Mouse (Mus musculus) liver, embryonic 11.5 days (tissue): ENCODE measurements around the gene Pex7. TPM values are rescaled to one million over a fixed set of nuclear protein-coding genes. Genes with fewer than 3 reads are reported as not detected.
A peak's percentile ranks its signal among the peaks of the same experiment; 100 is the strongest.

Source experiments
- ATAC-seq: fragments of 200-750 bp; cut with Nextera tagmentation; replicated peaks from 2 replicates; pipeline ENCODE4 v1.8.0; 2017; ENCODE audit warnings: moderate number of reproducible peaks, mild to moderate bottlenecking, moderate TSS enrichment, moderate library complexity; ENCODE audit not compliant: low FRiP score
- DNase-seq: peaks from one replicate; pipeline ENCODE4 v3.0.0-alpha.2; 2017; ENCODE audit warnings: low spot score
- H3K27ac ChIP-seq: fragments of 300-500 bp; sonication (generic); 2 replicates; pipeline ENCODE4 v1.5.1; 2014; ENCODE audit warnings: mild to moderate bottlenecking, low read depth, low read length, control low read depth
- H3K27me3 ChIP-seq: fragments of 300-500 bp; sonication (generic); replicated peaks from 2 replicates; pipeline ENCODE4 v1.6.1; 2014; ENCODE audit warnings: low read length, mixed read lengths; ENCODE audit not compliant: control insufficient read depth, insufficient read depth
- H3K36me3 ChIP-seq: fragments of 300-500 bp; sonication (generic); 2 replicates; pipeline ENCODE4 v1.6.1; 2014; ENCODE audit warnings: mild to moderate bottlenecking, low read length, moderate library complexity, mixed read lengths; ENCODE audit not compliant: control insufficient read depth, insufficient read depth
- H3K4me1 ChIP-seq: fragments of 300-500 bp; sonication (generic); replicated peaks from 2 replicates; pipeline ENCODE4 v1.6.1; 2014; ENCODE audit warnings: low read length, mixed read lengths; ENCODE audit not compliant: control insufficient read depth, insufficient read depth
- H3K4me2 ChIP-seq: fragments of 300-500 bp; sonication (generic); 2 replicates; pipeline ENCODE4 v1.6.1; 2014; ENCODE audit warnings: mild to moderate bottlenecking, control low read depth, moderate library complexity
- H3K4me3 ChIP-seq: fragments of 300-500 bp; sonication (generic); 2 replicates; pipeline ENCODE4 v1.5.1; 2014; ENCODE audit warnings: low read depth, low read length, control low read depth
- H3K9ac ChIP-seq: fragments of 300-500 bp; sonication (generic); 2 replicates; pipeline ENCODE4 v1.6.1; 2014; ENCODE audit warnings: low read depth, low read length, control low read depth
- H3K9me3 ChIP-seq: fragments of 300-500 bp; sonication (generic); 2 replicates; pipeline ENCODE4 v1.6.1; 2016; ENCODE audit warnings: low read length, inconsistent platforms, mixed read lengths; ENCODE audit not compliant: control insufficient read depth
- WGBS: fragments of 180-500 bp; shearing (Covaris S2); extraction: QIAGEN DNeasy Blood & Tissue Kit; methylation state at CpG from one replicate; pipeline ENCODE4 v1.1.7; 2014; 5-methylcytosine and 5-hydroxymethylcytosine counted together
- polyA plus RNA-seq: library from polyadenylated mRNA; unstranded; fragments of >200 nt; fragmentation: Nextera tagmentation; extraction: Ambion mirVana; gene quantifications from 2 replicates; pipeline ENCODE4 v1.2.1, GENCODE M21; 2014

Gene Pex7
- polyA plus RNA-seq, 1 experiment from 2014 or later, result 40.8 TPM

DNA sequence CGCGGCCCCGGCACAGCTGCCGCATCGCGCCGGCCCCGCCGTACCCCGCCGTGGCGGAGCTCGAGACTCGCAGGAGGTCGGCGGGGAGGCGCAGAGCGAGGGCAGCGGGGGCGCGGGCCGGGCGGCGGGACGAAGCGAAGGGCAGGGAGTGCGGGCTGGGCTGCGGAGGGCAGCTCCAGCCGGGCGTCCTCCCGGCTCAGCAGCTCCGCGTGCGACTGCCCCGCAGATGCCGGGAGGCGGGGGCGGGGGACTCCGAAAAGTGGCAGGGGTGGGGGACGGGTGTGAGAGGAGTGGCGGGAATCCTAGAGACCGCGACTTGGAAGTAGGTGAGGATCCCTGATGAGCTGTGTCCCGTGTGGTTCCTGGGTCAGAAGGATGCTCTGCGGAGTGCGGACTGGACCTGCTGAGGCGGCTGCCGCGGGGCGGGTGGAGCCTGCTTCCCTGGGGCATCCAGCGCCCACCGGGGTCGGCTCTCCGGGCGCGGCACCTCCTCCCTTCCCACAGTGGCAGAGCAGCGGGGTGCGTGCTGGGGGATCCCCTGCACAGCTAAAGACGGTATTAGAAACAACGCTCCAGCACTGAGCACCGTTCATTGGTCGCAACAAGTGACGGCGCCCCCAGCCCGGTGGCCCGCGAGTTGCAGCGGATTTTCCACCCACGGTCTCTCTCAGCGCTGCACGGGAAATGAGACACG lies 56.3 kb downstream of the Pex7 start, which contains the start of gene Slc35d3:
TSS of gene Slc35d3 (minus strand) at position 462 of the 694 bp plus-strand sequence.
- Histone ChIP-seq H3K4me1 (peaks cover 17% of the 10 kb centered on the region), H3K27ac (peak within 1 kb of the TSS; percentile 49), H3K9ac (peak within 1 kb of the TSS; percentile 65), H3K9me3 (no peaks in the 10 kb centered on the region), H3K4me3 (peak within 1 kb of the TSS; percentile 59), H3K27me3 (peaks cover 49% of the 10 kb centered on the region), H3K4me2 (peak within 1 kb of the TSS; percentile 91), H3K36me3 (no peaks in the 10 kb centered on the region)
- DNase-seq (peak; percentile 66), ATAC-seq (0 out of 2 replicates have a peak, but pooled peaks have one; percentile 21)
- under 1% methylated on average over 68 of the region's 72 CpGs for WGBS

DNA sequence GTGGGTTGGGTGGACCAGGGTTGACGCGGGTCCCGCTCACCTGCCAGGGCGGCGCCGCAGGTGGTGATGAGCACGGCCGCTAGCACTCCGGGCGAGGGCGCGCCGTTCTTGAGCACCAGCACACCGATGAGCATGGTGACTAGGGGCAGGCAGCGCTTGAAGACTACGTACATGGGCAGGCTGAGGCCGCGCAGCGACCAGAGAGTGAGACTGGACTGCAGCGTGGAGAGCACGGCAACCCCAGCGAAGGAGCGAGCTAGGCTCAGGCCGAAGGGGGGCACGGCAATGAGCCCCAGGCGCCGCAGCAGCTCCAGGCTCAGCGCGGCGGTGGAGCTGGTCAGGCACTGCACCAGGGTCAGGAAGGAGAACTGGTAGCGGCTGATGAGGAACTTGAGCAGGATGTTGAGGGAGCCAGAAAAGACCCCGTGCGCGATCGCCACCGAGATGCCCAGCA lies 56.9 kb downstream of the Pex7 start:
- H3K36me3 ChIP-seq, result no peaks in the 10 kb centered on the region
- H3K9ac ChIP-seq, result peak overlapping the region; percentile 65
- no peaks in the 10 kb centered on the region for H3K9me3 ChIP-seq
- peak; percentile 65 for DNase-seq
- peak overlapping the region; percentile 91 for H3K4me2 ChIP-seq
- under 1% methylated on average over 36 of the region's 36 CpGs for WGBS
- ATAC-seq, result peak; percentile 32; the same call in 1 of the 2 replicates
- H3K4me1 ChIP-seq, result peaks cover 17% of the 10 kb centered on the region
- H3K4me3 ChIP-seq, result peak overlapping the region; percentile 59
- peaks cover 49% of the 10 kb centered on the region for H3K27me3 ChIP-seq
- H3K27ac ChIP-seq, result peak overlapping the region; percentile 49

DNA sequence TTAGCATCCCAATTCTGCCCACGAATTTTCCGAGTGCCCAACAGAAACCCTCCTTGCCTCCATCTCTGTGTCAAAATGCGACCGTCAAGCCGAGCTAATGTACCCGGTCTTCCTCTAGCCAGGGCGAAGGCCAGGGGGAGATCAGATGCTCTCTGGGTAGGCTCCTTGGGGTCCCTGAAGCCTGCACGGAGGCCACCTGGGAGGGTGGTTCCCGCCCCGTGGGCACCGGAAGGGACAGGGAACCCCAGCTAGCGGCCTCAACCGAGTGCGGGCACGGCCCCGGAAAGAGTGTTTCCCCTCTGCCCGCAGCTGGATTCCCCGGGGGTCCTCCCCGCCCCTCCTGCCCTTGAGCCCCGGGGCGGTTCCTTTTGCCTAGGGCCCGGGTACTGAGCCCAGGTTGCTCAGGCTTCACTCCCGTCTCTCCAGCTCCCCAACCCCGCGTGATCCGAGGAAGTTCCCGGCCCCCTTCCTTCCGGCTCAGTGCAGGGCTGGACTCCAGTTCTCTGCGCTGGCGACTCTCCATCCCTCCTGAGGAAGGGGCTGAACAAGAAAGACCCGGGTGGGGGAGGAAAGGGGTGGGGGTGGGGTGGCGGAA lies 57.6 kb downstream of the Pex7 start:
- Histone ChIP-seq H3K9ac (peak overlapping the region; percentile 63), H3K27ac (peak overlapping the region; percentile 38; the same call in 1 of the 2 replicates), H3K27me3 (peaks cover 49% of the 10 kb centered on the region), H3K4me2 (peak overlapping the region; percentile 91), H3K9me3 (no peaks in the 10 kb centered on the region), H3K4me3 (peak overlapping the region; percentile 59), H3K36me3 (no peaks in the 10 kb centered on the region), H3K4me1 (peaks cover 17% of the 10 kb centered on the region)
- peak; percentile 60 for DNase-seq
- WGBS, result 1% methylated on average over 32 of the region's 32 CpGs
- ATAC-seq, result peak; percentile 69

DNA sequence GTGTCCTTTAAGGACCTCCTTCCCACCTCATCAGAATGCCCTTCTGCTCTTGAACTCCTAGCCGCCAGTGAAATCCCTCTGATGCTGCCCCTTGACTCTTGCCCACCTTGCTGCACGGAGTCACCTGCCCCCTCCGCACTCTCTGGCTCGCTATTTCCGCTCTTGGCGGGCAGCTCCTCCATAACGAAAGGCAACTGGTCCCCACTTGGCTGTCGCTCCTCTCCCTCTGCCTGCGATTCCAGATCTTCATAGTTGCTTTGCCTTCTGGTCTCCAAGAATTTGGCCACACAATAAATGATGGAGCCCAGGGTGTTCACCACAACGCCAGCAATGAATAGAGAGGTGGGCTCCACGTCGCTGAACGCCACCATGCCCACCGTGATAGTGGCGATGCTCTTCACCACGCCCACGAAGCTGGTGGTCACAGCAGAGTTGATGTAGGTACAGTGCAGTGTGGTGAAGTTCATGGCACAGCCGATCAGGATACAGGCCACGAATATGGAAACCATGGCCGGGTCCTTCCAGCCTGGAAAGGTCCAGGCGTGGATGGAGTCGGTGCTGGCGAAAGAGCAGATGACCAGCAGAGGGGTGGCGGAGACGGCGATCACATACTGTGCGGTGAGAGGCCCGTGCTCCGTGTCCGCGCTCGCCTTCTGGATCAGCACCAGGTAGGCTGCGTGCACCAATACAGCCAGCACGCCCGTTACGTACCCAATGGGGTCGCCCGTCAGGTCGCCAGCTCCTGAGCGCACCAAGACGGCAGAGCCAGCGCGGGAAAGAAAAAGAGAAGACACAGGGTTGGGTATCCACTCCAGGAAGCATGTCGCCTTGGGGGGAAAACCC lies 58.3 kb downstream of the Pex7 start:
- peak overlapping the region; percentile 91 for H3K4me2 ChIP-seq
- DNase-seq (peak; percentile 50), ATAC-seq (peak; percentile 26; the same call in 1 of the 2 replicates)
- H3K36me3 ChIP-seq, result no peaks in the 10 kb centered on the region
- H3K4me1 ChIP-seq, result peaks cover 17% of the 10 kb centered on the region
- H3K27ac ChIP-seq, result peak overlapping the region; percentile 48; the same call in 1 of the 2 replicates
- H3K9ac ChIP-seq, result peak overlapping the region; percentile 63
- peaks cover 49% of the 10 kb centered on the region for H3K27me3 ChIP-seq
- H3K9me3 ChIP-seq, result no peaks in the 10 kb centered on the region
- 3% methylated on average over 44 of the region's 44 CpGs for WGBS
- peak overlapping the region; percentile 59 for H3K4me3 ChIP-seq

DNA sequence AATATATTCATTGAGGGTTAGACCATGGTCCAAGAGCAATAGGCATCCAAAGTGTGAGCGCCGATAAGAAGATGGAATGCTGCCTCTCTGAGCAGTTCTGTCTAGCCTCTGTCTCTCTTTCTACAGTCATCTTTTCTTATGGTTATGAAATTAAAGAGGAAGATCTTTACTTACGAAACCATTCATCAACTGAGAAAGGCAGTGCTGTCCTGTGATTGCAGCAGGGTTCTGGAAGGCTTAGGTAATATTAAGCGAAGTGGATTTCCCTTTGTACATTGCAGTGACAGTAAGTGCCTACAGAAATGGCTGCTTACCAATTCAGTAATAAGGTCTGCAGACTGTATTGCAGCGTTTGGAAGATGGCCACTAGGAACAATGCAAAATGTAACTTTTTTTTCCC lies 67.7 kb downstream of the Pex7 start:
- H3K27ac ChIP-seq, result no peak overlapping the region
- 84% methylated on average over 5 of the region's 5 CpGs for WGBS
- no peak for ATAC-seq
- no peak overlapping the region for H3K4me3 ChIP-seq
- H3K9me3 ChIP-seq, result no peaks in the 10 kb centered on the region
- no peak overlapping the region for H3K9ac ChIP-seq
- no peaks in the 10 kb centered on the region for H3K36me3 ChIP-seq
- no peak for DNase-seq
- no peaks in the 10 kb centered on the region for H3K27me3 ChIP-seq
- no peaks in the 10 kb centered on the region for H3K4me1 ChIP-seq
- no peak overlapping the region for H3K4me2 ChIP-seq

DNA sequence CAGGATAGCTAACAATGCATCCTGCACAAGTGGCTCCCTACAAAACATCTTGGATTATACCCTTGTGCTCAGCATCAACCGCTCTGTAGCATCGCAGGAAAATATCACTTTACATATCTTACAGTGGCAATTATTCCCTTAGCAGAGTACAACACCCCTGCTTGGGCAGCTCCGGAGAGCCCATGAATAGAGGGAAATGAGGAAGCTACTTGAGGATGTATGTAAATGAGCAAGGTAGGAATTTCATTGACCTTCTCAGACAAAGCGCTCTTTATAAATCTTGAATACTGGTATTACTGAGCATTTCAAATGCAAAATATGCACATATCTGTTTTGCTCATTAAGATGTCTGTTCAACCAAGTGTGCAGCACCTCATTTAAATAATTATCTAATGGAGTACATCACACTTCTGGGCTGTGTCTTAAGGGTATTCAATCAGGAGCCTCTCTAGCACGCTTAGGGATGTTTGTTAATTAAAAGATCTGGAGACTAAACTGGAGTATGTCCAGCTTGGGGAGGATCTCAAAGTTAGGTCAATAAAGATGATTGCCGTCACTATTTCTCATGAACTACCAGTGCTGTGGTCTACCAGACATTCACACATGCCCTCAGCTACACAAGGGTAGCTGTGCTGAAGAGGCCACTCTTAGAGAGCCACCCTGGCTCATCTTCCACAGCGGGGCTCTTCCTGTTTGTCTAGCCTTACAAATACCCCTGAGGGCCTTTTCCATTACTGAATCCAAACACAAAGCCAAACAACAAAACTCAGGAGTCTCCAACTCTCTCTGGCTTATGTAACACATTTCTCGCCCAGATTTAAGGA lies 71.4 kb downstream of the Pex7 start:
- Histone ChIP-seq H3K27ac (no peak overlapping the region), H3K36me3 (no peaks in the 10 kb centered on the region), H3K9ac (no peak overlapping the region), H3K9me3 (no peaks in the 10 kb centered on the region), H3K4me2 (no peak overlapping the region), H3K4me3 (no peak overlapping the region), H3K27me3 (no peaks in the 10 kb centered on the region), H3K4me1 (no peaks in the 10 kb centered on the region)
- DNase-seq, result no peak
- no peak for ATAC-seq
- 81% methylated on average over 8 of the region's 8 CpGs for WGBS

DNA sequence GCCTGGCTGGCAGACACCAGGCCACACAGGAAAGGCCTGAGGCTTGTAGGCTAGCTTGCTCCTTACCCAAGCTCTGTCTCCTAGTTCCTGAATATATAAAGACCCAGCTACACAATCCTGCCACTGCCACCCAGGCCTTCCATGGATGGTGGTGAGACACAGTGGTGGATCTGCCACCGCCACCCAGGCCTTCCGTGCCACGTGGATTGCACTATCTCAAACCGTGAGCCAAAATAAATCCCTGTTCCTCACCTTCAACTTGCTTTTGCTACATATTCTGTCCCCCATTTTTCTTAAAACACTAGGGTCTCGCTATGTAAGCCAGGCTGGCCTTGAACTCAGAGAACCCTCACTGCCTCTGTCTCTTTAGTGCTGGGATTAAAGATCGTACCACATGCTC lies 73.3 kb downstream of the Pex7 start:
- Histone ChIP-seq H3K27ac (no peak overlapping the region), H3K4me2 (no peak overlapping the region), H3K4me1 (no peaks in the 10 kb centered on the region), H3K9me3 (no peaks in the 10 kb centered on the region), H3K9ac (no peak overlapping the region), H3K27me3 (no peaks in the 10 kb centered on the region), H3K36me3 (no peaks in the 10 kb centered on the region), H3K4me3 (no peak overlapping the region)
- ATAC-seq (no peak), DNase-seq (no peak)
- 95% methylated on average over 6 of the region's 6 CpGs for WGBS
